Mouse (Mus musculus) liver, embryonic 13.5 days (tissue): ENCODE measurements at regions not wholly inside any gene's neighbourhood (a gene's known extent, or its start where the extent isn't known, plus 50 kb on each side); places are given as distances from the start of the nearest gene placed in this dataset. TPM values are rescaled to one million over a fixed set of nuclear protein-coding genes. Genes with fewer than 3 reads are reported as not detected.

Experiments
- ATAC-seq: fragments of 200-750 bp; cut with Nextera tagmentation; 2 replicates; pipeline ENCODE4 v1.8.0; 2017; ENCODE audit warnings: low read depth, mild to moderate bottlenecking, moderate number of reproducible peaks, moderate library complexity
- DNase-seq: peaks from one replicate; pipeline ENCODE4 v3.0.0; 2022
- H3K27ac ChIP-seq: fragments of 300-500 bp; sonication (generic); 2 replicates; pipeline ENCODE4 v1.5.1; 2015; ENCODE audit warnings: moderate library complexity, mild to moderate bottlenecking, inconsistent platforms
- H3K27me3 ChIP-seq: fragments of 300-500 bp; sonication (generic); 2 replicates; pipeline ENCODE4 v1.6.1; 2015; ENCODE audit warnings: mild to moderate bottlenecking, inconsistent platforms
- H3K36me3 ChIP-seq: fragments of 300-500 bp; sonication (generic); 2 replicates; pipeline ENCODE4 v1.6.1; 2015; ENCODE audit warnings: mild to moderate bottlenecking, inconsistent platforms
- H3K4me1 ChIP-seq: fragments of 300-500 bp; sonication (generic); replicated peaks from 2 replicates; pipeline ENCODE4 v1.6.1; 2015; ENCODE audit warnings: inconsistent platforms
- H3K4me2 ChIP-seq: fragments of 300-500 bp; sonication (generic); 2 replicates; pipeline ENCODE4 v1.6.1; 2015; ENCODE audit warnings: inconsistent platforms, mild to moderate bottlenecking, moderate library complexity
- H3K4me3 ChIP-seq: fragments of 300-500 bp; sonication (generic); replicated peaks from 2 replicates; pipeline ENCODE4 v1.5.1; 2015; ENCODE audit warnings: mild to moderate bottlenecking, inconsistent platforms
- H3K9ac ChIP-seq: fragments of 300-500 bp; sonication (generic); 2 replicates; pipeline ENCODE4 v1.6.1; 2015; ENCODE audit warnings: mild to moderate bottlenecking, inconsistent platforms
- H3K9me3 ChIP-seq: fragments of 300-500 bp; sonication (generic); replicated peaks from 2 replicates; pipeline ENCODE4 v1.6.1; 2016; ENCODE audit warnings: inconsistent platforms
- WGBS: fragments of 180-500 bp; shearing (Covaris S2); methylation state at CpG from one replicate; pipeline ENCODE4 v1.1.7; 2015; ENCODE audit not compliant: insufficient replicate concordance; 5-methylcytosine and 5-hydroxymethylcytosine counted together
- microRNA-seq: library from miRNA; unstranded; fragments of <30 nt; microRNA quantifications from one replicate; pipeline ENCODE4, GENCODE M21; 2016

- DNase-seq = no peak
- Histone ChIP-seq H3K4me2 (no peak overlapping the region), H3K9me3 (no peaks in the 10 kb centered on the region), H3K4me3 (no peak overlapping the region), H3K27ac (no peak overlapping the region), H3K27me3 (no peaks in the 10 kb centered on the region), H3K36me3 (no peaks in the 10 kb centered on the region), H3K9ac (no peak overlapping the region), H3K4me1 (no peaks in the 10 kb centered on the region)
- no peak for ATAC-seq
- 80% methylated on average over 1 of the region's 1 CpGs for WGBS
These were observed 152.2 kb downstream of the Gm11361 start for GRCm38 (mm10) chr13:28409609-28409902.

- 65% methylated on average over 7 of the region's 7 CpGs for WGBS
These were observed 151.7 kb downstream of the Gm11361 start for GRCm38 (mm10) chr13:28408868-28409608.

GRCm38 (mm10) chr13:28400459-28400858 is 143.1 kb downstream of the Gm11361 start:
- Histone ChIP-seq H3K27ac (no peak overlapping the region), H3K4me2 (no peak overlapping the region), H3K27me3 (no peaks in the 10 kb centered on the region), H3K9ac (no peak overlapping the region), H3K4me3 (no peak overlapping the region), H3K9me3 (no peaks in the 10 kb centered on the region), H3K36me3 (no peaks in the 10 kb centered on the region), H3K4me1 (no peaks in the 10 kb centered on the region)
- no peak for DNase-seq
- WGBS = 57% methylated on average over 7 of the region's 7 CpGs
- ATAC-seq = no peak

More at GRCm38 (mm10) chr13:28408868-28409608, 151.7 kb downstream of the Gm11361 start:
- no peaks in the 10 kb centered on the region for H3K4me1 ChIP-seq
- ATAC-seq (no peak), DNase-seq (no peak)
- no peaks in the 10 kb centered on the region for H3K9me3 ChIP-seq
- H3K27me3 ChIP-seq = no peaks in the 10 kb centered on the region
- H3K4me2 ChIP-seq = no peak overlapping the region
- H3K27ac ChIP-seq = no peak overlapping the region
- no peaks in the 10 kb centered on the region for H3K36me3 ChIP-seq
- no peak overlapping the region for H3K9ac ChIP-seq
- no peak overlapping the region for H3K4me3 ChIP-seq

Small RNA genes lying in the stretch of these regions (microRNA-seq; reads per million reads assigned to microRNA genes)
- gene Mir6368 = not detected
